Mouse (Mus musculus) 3T3-L1 (cell line): Measurements from ENCODE around the gene Bcl3.

Experiments
- DNase-seq: peaks from one replicate; pipeline ENCODE4 v3.0.0-alpha.2; 2015; ENCODE audit warnings: low read depth, low spot score

Bcl3 gene

GRCm38 (mm10) chr7:19822604-19823058 lies at the start of gene Bcl3:
Gene Bcl3, minus strand, starts transcription at chr7:19822770.
- no peak for DNase-seq

- DNase-seq = peak; percentile 49
Observed at GRCm38 (mm10) chr7:19871943-19872601, 49.5 kb upstream of the Bcl3 start.

GRCm38 (mm10) chr7:19871137-19871621 lies 48.6 kb upstream of the Bcl3 start:
- no peak for DNase-seq

DNA sequence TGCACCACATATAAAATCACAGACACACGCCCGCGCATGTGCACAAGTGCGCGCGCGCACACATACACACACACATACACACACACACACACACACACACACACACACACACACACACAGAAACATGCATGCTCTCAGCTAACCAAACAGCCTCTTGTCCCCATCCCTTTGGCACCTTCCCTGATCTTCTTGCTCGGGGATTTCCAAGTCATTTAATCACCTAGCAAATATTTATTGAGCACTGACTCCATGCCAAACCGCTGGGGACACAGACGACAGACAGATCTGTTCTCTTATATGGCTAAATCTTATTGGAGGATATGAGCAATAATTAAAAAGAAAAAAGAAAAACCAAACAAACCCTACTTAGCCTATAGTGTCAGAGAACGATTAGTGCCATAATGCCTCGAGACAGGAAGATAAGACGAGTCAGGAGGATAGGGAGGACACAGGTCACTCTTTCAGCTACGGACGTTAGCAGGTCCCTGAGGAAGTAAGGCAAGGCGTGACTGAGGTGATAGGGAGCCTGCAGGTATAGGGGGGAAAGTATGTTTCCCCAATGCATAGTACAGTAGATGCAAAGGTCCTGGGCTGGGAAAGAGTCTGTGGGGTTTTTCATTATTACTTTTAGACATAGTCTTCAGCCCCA lies 45.3 kb upstream of the Bcl3 start:
- DNase-seq = no peak

DNA sequence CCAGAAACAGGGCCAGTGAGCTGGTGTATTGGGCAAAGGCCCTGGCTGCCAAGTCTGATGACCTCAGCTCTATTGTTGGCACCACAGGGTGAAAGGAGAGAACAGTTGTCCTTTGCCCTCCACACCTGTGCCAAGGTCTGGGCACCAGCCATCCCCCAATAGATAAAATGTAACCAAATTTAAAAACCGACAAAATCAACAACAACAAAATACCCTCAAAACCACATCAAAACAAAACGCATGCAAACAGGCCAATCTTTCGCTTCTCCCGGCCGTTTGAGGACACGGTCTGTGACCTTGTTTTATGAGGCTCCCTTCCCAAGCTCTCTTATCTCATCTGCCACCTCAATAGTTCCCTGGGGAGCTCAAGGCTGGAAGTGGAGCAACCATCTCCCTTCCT lies 43.9 kb upstream of the Bcl3 start:
- DNase-seq = no peak

GRCm38 (mm10) chr7:19865246-19866036 lies 42.9 kb upstream of the Bcl3 start:
- no peak for DNase-seq

GRCm38 (mm10) chr7:19864241-19864640 lies 41.7 kb upstream of the Bcl3 start:
- DNase-seq = no peak

DNA sequence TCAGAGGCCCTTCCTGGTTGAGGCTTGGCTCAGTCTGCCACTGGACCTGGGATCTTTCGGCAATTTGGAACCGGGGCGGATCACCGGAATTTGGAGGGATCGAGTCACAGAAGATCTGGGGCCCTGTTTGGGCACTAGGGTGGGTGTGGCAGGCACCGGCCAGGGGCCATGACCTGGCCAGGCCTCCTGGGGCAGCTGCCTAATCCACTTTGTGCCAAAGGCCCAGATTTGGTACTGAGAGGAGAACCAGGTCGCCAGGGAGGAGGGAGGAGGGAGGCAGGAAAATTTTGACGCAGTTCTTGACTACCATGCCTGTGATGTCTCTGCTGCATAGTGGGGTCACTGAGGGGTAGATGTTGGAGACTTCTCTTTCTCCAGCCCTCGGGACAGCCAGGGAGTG lies 38.6 kb upstream of the Bcl3 start, which contains the start of gene Ceacam16:
Gene Ceacam16 (minus strand): TSS at position 101 of the 400 bp plus-strand sequence.
- DNase-seq = no peak

- DNase-seq = no peak
Observed at GRCm38 (mm10) chr7:19859740-19860139, 37.2 kb upstream of the Bcl3 start.

DNA sequence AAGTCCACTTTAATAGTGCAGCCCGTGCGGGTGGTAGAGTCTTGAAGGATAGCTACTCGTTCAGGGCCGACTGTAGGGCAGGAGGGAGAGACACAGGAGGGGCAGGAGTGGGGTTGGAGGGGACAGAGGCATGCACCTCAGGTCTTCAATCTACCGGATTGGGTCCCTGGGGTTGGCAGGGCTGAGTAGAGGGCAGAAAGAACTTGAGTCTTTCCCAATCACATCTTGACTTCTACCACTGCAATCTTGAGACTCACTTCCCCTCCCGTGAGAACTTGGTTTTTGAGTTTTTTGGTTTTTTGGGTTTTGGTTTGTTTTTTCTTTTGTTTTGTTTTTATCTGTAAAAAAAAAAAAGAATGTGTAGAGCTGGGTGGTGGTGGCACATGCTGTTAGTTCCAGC lies 33.7 kb upstream of the Bcl3 start:
- no peak for DNase-seq

DNA sequence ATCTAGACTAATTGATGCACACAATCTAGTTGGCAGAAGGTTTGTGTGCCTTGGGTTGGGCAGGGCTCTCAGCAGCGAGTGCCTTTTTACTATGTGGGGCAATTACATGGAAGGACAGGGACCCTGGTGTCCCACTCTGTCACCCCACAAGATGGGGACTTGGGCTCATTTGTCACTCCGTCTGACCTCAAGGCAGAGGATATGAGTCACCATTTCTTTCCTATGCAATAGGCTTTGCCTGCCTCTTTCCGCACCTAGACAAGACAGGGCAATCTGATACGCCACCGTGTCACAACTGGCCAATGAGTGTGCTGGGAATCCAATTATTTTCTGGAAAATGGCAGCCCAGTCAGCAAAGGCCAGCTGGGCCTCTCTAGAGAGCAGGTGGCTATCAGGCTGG lies 33.1 kb upstream of the Bcl3 start:
- no peak for DNase-seq

GRCm38 (mm10) chr7:19853526-19853925 lies 31.0 kb upstream of the Bcl3 start:
- DNase-seq = no peak

- DNase-seq = no peak
Observed at GRCm38 (mm10) chr7:19851858-19852570, 29.4 kb upstream of the Bcl3 start, which contains the start of gene Gm19345. Gene Gm19345, plus strand, starts transcription at chr7:19852003.

- DNase-seq = no peak
Observed at GRCm38 (mm10) chr7:19844521-19845171, 22.1 kb upstream of the Bcl3 start.

GRCm38 (mm10) chr7:19843561-19843960 lies 21.0 kb upstream of the Bcl3 start:
- DNase-seq = no peak

DNA sequence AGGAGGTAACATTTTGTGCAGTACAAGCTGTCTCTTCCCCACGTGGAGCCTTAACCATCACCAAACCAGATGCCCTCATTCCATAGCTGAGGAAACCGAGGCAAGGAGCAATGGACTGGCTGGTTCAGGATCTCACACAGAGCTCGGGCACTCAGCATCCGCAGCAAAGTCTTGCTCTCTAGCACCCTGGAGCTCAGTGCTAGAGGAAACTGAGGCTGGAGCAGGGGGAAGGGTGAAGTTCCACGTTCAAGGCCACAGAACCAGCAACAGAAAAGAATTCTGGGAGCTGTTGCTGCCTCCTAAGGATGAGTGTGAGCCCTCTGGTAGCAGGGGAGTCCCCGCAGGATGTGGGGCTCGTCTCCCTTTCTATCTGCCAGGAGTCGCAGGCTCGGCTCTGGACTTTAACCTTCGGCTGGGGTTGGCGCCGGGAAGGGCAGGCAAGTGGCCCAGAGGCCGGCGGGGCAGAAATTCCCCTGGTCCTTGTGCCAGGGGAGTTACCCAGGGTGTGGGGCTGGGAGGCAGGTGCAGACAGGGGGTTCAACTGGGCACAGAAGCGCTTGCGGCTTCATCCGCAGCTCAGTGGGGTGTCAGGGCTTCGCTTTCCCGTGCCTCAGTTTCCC lies 20.4 kb upstream of the Bcl3 start:
- no peak for DNase-seq

- DNase-seq = no peak
Observed at GRCm38 (mm10) chr7:19841686-19842413, 19.3 kb upstream of the Bcl3 start.

GRCm38 (mm10) chr7:19840936-19841335 lies 18.4 kb upstream of the Bcl3 start:
- no peak for DNase-seq

GRCm38 (mm10) chr7:19840371-19840770 lies 17.8 kb upstream of the Bcl3 start:
- DNase-seq = no peak

- DNase-seq = no peak
Observed at GRCm38 (mm10) chr7:19836843-19837242, 14.3 kb upstream of the Bcl3 start.
